Mouse (Mus musculus): ENCODE measurements around the gene Adgrg5. TPM values are rescaled to one million over a fixed set of nuclear protein-coding genes. Genes with fewer than 3 reads are reported as not detected.

The Adgrg5 gene
- polyA plus RNA-seq, 1 experiment from 2014 or later = 0.65 TPM

DNA sequence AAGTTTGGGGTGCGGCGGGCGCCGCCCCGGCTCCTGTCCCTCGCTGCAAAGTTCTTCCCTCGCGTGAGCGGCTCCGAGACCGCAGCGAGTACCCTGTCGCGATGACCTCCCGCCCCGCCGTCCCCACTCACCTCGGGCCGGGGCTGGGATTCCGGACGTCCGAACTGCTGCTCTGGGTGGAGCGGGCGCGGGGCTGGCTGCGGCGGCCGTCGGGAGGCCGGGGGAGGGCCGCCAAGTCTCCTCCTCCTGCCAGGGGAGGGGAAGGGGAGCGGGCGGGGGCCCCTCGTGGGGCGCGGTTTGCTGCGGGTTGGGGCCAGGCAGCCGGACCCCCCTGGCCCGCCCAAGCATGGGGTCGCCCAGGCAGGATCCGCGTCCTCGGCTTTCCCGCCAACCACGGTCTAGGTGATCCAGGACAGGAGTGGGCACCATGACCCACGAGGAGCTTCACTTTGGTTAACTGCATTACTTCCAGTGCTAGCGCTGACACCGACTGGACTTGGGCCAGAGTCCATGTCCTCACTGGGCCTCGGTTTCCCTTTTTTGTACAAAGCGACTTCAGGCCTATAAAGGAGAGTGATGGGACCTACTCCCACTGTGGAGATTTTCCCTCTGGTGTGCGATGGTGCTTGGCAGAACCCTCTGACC lies 5.5 kb upstream of the Adgrg5 start, which contains the start of gene Ccdc102a:
TSS of gene Ccdc102a (minus strand) at position 248 of the 645 bp plus-strand sequence.
- WGBS = 3% methylated on average over 38 of the region's 51 CpGs

DNA sequence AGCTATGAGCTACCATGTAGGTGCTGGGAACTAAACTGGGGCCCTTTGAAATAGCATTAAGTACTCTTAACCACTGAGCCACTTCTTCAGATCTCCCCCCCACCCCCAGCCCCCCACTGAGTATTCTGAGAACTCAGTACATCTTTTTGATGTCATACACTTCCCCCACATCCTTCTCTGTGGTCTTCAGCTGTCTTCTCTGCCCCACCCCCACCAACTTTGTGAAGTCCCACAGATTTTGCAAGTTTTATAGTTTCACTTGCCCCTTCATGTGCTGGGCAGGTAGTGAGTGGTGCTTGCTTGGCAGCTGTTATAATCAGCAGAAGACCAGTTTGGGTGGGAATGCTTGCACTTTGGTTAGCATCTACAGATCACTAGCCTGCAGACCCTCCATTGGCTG lies 4.2 kb upstream of the Adgrg5 start:
- H3K4me3 ChIP-seq (replicated peaks) = no peak overlapping the region
- no peaks in the 10 kb centered on the region for H3K27me3 ChIP-seq (replicated peaks)
- H3K9ac ChIP-seq = no peak overlapping the region
- H3K4me2 ChIP-seq = no peak overlapping the region
- H3K9me3 ChIP-seq = no peaks in the 10 kb centered on the region
- ATAC-seq (ENCODE audit: insufficient read depth, low FRiP score, low read depth) = no peak
- H3K36me3 ChIP-seq = no peaks in the 10 kb centered on the region
- no peak overlapping the region for H3K27ac ChIP-seq
- peaks cover 38% of the 10 kb centered on the region for H3K4me1 ChIP-seq

More for the DNA sequence above, 5.5 kb upstream of the Adgrg5 start, which contains the start of gene Ccdc102a:
- Histone ChIP-seq H3K4me1 (peaks cover 46% of the 10 kb centered on the region), H3K4me3 (replicated peaks) (peak within 1 kb of the TSS; percentile 82), H3K27ac (peak within 1 kb of the TSS; percentile 85), H3K9ac (peak within 1 kb of the TSS; percentile 66), H3K36me3 (no peaks in the 10 kb centered on the region), H3K27me3 (replicated peaks) (no peaks in the 10 kb centered on the region), H3K9me3 (no peaks in the 10 kb centered on the region), H3K4me2 (peak within 1 kb of the TSS; percentile 81)
- ATAC-seq (ENCODE audit: insufficient read depth, low FRiP score, low read depth) = peak; percentile 67

DNA sequence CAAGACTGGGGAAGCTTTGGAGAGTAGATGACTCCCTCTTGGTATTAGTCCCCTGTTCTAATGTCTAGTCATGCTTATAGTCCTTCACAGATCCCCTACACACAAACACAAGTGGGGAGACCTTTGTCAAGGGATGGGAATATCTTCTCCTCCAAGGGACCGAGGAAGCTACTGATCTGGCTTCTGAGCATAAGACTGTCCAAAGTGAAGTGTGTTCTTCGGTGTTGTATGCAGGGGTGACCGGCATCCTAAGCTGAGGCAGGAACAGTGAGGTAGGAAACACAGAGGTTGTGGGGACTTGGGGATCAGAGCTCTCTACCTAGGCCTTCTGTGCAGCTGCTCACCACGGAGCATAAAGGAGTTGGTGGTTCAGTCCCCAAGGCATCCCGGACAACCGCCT lies 1.3 kb upstream of the Adgrg5 start:
- ATAC-seq (ENCODE audit: insufficient read depth, low FRiP score, low read depth) = no peak
- 54% methylated on average over 6 of the region's 6 CpGs for WGBS
- Histone ChIP-seq H3K4me2 (no peak overlapping the region), H3K36me3 (no peaks in the 10 kb centered on the region), H3K9me3 (no peaks in the 10 kb centered on the region), H3K9ac (no peak overlapping the region), H3K4me3 (replicated peaks) (no peak overlapping the region), H3K27ac (0 out of 2 replicates have a peak overlapping the region, but pooled peaks have one; percentile 31), H3K4me1 (peaks cover 14% of the 10 kb centered on the region), H3K27me3 (replicated peaks) (no peaks in the 10 kb centered on the region)

DNA sequence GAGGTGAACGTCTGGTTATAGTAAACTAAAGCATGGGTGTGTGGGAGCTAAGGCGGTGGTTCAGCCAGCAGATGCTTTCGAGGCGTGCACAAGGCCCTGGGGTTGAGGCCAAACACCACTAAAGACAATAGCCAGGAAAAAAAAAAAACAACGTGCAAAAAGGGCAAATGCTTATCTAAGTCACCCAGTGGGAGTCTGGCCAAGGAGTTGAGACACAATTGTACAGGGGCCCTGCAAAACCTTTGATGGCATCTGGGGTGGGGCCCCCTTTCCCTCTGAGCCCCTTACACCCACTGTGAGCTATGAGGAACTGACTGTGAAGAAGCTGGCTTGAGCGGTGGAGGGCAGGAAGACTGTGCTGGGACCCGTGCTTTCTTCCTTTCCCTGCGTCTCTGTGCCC lies 892 bp upstream of the Adgrg5 start:
- Histone ChIP-seq H3K4me1 (peaks cover 14% of the 10 kb centered on the region), H3K4me3 (replicated peaks) (no peak overlapping the region), H3K27me3 (replicated peaks) (no peaks in the 10 kb centered on the region), H3K9me3 (no peaks in the 10 kb centered on the region), H3K4me2 (peak overlapping the region; percentile 8; the same call in 1 of the 2 replicates), H3K36me3 (no peaks in the 10 kb centered on the region), H3K9ac (no peak overlapping the region), H3K27ac (peak overlapping the region; percentile 31; the same call in 1 of the 2 replicates)
- no peak for ATAC-seq (ENCODE audit: insufficient read depth, low FRiP score, low read depth)
- 28% methylated on average over 8 of the region's 8 CpGs for WGBS

DNA sequence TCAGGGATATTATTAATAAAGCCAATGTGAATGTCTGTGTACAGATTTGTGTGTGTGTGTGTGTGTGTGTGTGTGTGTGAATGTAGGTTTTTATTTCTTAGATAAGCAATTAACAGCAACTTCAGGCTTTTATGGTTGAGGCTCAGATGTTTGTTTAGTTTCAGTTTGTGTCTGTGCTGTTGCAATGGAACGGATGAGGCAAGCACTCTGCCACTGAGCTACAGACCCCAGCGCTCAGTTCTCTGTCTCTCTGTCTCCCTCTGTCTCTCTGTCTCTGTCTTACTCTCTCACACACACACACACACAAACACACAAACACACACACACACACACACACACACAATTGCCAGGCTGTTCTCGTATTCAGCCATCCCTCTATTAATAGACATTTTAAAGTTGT lies 4.7 kb downstream of the Adgrg5 start:
- no peaks in the 10 kb centered on the region for H3K36me3 ChIP-seq
- H3K27me3 ChIP-seq (replicated peaks) = no peaks in the 10 kb centered on the region
- H3K9ac ChIP-seq = no peak overlapping the region
- H3K4me3 ChIP-seq (replicated peaks) = no peak overlapping the region
- H3K4me2 ChIP-seq = no peak overlapping the region
- H3K27ac ChIP-seq = no peak overlapping the region
- no peak for ATAC-seq (ENCODE audit: insufficient read depth, low FRiP score, low read depth)
- H3K9me3 ChIP-seq = no peaks in the 10 kb centered on the region
- WGBS = 77% methylated on average over 3 of the region's 3 CpGs
- H3K4me1 ChIP-seq = no peaks in the 10 kb centered on the region

DNA sequence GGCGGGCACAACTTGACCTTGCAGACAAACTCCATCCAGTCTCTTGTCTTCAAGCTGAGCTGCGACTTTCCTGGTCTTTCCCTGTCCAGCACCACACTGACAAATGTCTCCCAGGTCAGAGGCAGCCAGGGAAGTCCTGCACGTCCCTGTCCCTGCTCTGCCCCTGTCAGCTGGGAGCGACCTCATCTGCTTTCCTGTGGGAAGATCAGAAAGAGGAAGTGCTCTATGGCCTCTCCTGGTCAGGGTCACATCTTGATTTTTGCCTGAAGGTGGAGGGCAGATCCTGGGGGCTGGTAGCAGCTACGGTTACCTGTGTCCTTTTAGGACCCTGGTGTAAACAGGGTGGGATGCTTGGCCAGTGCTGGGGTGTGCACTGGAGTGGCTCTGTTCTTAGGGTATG lies 10.4 kb downstream of the Adgrg5 start:
- H3K36me3 ChIP-seq = no peaks in the 10 kb centered on the region
- ATAC-seq (ENCODE audit: insufficient read depth, low FRiP score, low read depth) = no peak
- no peak overlapping the region for H3K9ac ChIP-seq
- WGBS = 47% methylated on average over 5 of the region's 5 CpGs
- H3K9me3 ChIP-seq = no peaks in the 10 kb centered on the region
- no peak overlapping the region for H3K4me3 ChIP-seq (replicated peaks)
- no peaks in the 10 kb centered on the region for H3K27me3 ChIP-seq (replicated peaks)
- no peaks in the 10 kb centered on the region for H3K4me1 ChIP-seq
- no peak overlapping the region for H3K4me2 ChIP-seq
- H3K27ac ChIP-seq = no peak overlapping the region

DNA sequence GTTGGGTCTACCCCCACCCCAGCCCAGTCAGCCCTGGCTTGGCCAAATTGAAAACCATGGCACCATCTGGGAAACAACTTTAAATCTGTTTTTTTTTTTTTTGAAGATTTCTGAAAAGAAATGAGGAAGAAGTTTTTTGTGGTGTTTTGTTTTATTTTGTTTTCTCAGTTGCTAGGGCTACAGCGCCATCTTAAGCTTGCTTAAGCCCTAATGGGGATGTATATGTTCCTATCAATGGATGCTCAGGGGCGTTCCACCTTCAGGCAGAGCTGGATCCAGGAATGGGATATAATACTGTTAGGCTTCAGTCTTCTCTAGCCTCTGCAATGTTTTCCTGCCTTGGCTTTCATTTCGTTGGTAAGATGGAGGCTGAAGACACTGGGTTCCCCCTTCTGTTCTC lies 11.7 kb downstream of the Adgrg5 start:
- Histone ChIP-seq H3K36me3 (no peaks in the 10 kb centered on the region), H3K4me1 (no peaks in the 10 kb centered on the region), H3K4me2 (no peak overlapping the region), H3K27ac (no peak overlapping the region), H3K27me3 (replicated peaks) (no peaks in the 10 kb centered on the region), H3K4me3 (replicated peaks) (no peak overlapping the region), H3K9ac (no peak overlapping the region), H3K9me3 (no peaks in the 10 kb centered on the region)
- no peak for ATAC-seq (ENCODE audit: insufficient read depth, low FRiP score, low read depth)
- WGBS = 81% methylated on average over 3 of the region's 3 CpGs

DNA sequence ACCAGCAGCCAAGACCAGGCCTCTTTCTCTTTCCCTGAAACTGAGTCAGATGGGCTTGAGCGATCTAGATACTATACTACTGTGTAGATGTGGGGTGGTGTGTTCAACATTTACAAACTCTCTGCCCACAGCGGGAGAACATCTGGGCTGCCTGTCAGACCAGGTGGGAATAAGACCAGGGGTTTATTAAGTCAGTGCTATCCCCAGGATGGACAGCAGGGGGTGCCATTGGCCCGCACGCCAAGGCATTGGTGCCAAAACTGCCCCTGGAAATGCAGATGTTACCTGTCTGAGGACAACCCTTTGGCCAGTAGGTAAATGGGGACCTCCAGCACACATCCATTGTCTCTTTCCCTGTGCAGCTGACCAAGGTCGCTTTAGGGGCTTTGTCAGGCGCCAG lies 19.1 kb downstream of the Adgrg5 start:
- H3K4me2 ChIP-seq = no peak overlapping the region
- no peak overlapping the region for H3K9ac ChIP-seq
- no peak overlapping the region for H3K4me3 ChIP-seq (replicated peaks)
- 0 out of 2 replicates have a peak, but pooled peaks cover 2% of the 10 kb centered on the region for H3K4me1 ChIP-seq
- H3K36me3 ChIP-seq = no peaks in the 10 kb centered on the region
- no peak overlapping the region for H3K27ac ChIP-seq
- 17% methylated on average over 6 of the region's 6 CpGs for WGBS
- H3K9me3 ChIP-seq = no peaks in the 10 kb centered on the region
- H3K27me3 ChIP-seq (replicated peaks) = no peaks in the 10 kb centered on the region
- ATAC-seq (ENCODE audit: insufficient read depth, low FRiP score, low read depth) = no peak

DNA sequence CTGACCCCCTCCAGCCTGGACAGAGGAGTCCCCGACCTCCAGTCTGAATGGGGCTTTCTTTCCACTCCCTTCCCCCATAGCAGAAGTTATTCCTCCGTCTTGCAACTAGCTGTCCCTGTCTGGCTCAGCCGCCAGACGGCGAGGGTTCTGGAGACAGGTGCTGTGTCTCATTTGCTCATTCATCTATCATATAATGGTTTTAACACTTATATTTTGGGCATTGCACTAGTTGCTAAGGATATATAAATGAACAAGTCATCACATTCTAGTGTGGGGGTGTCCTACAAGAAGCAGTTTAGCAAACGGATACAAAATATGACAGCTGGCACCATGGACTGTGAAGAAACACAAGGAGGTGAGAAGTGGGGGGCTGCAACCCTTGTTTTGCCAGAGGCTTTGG lies 21.7 kb downstream of the Adgrg5 start:
- H3K4me2 ChIP-seq = no peak overlapping the region
- no peak overlapping the region for H3K9ac ChIP-seq
- H3K36me3 ChIP-seq = no peaks in the 10 kb centered on the region
- H3K9me3 ChIP-seq = no peaks in the 10 kb centered on the region
- H3K27ac ChIP-seq = no peak overlapping the region
- H3K4me3 ChIP-seq (replicated peaks) = no peak overlapping the region
- 44% methylated on average over 6 of the region's 6 CpGs for WGBS
- no peak for ATAC-seq (ENCODE audit: insufficient read depth, low FRiP score, low read depth)
- H3K27me3 ChIP-seq (replicated peaks) = no peaks in the 10 kb centered on the region
- H3K4me1 ChIP-seq = 0 out of 2 replicates have a peak, but pooled peaks cover 2% of the 10 kb centered on the region

DNA sequence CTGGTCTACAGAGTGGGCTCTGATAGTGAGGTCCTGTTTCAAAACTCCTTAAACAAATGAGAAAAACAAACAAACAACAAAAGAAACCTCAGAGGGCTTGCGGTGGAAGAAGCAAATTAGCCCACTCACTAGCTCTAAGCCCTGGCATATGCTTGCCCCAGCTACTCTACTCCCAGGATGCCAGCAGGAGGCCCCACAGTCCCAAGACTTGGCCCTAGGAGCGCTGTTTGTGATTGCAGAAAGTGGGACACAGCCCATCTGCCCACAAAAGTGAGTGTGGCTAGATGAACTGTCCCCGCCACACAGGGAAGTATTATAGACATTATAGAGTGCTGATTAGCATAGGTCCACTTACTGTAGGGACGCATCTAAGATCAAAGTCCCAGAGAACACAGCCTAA lies 24.9 kb downstream of the Adgrg5 start:
- 78% methylated on average over 4 of the region's 4 CpGs for WGBS
- H3K4me2 ChIP-seq = no peak overlapping the region
- no peaks in the 10 kb centered on the region for H3K9me3 ChIP-seq
- ATAC-seq (ENCODE audit: insufficient read depth, low FRiP score, low read depth) = no peak
- H3K4me3 ChIP-seq (replicated peaks) = no peak overlapping the region
- H3K27me3 ChIP-seq (replicated peaks) = no peaks in the 10 kb centered on the region
- H3K4me1 ChIP-seq = 0 out of 2 replicates have a peak, but pooled peaks cover 2% of the 10 kb centered on the region
- no peak overlapping the region for H3K27ac ChIP-seq
- H3K9ac ChIP-seq = no peak overlapping the region
- no peaks in the 10 kb centered on the region for H3K36me3 ChIP-seq

DNA sequence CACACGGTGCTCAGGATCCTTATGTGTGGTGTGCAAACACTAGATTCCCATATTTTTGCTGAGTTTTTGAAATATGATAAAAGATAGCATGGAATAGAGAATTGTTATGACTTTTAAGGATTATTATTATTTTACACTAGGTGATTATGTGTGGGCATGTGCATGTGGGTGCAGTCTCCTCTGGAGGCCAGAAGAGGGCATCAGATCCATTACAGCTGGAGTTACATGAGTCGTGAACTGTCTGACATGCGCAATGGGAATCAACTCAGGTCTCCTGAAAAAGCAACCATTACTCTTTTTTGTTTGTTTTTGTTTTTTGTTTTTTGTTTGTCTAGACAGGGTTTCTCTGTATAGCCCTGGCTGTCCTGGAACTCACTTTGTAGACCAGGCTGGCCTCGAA lies 25.5 kb downstream of the Adgrg5 start:
- Histone ChIP-seq H3K27ac (no peak overlapping the region), H3K4me2 (no peak overlapping the region), H3K4me3 (replicated peaks) (no peak overlapping the region), H3K36me3 (no peaks in the 10 kb centered on the region), H3K9me3 (no peaks in the 10 kb centered on the region), H3K4me1 (peaks cover 7% of the 10 kb centered on the region; the same call in 1 of the 2 replicates), H3K9ac (no peak overlapping the region), H3K27me3 (replicated peaks) (no peaks in the 10 kb centered on the region)
- WGBS = 89% methylated on average over 4 of the region's 4 CpGs
- no peak for ATAC-seq (ENCODE audit: insufficient read depth, low FRiP score, low read depth)

DNA sequence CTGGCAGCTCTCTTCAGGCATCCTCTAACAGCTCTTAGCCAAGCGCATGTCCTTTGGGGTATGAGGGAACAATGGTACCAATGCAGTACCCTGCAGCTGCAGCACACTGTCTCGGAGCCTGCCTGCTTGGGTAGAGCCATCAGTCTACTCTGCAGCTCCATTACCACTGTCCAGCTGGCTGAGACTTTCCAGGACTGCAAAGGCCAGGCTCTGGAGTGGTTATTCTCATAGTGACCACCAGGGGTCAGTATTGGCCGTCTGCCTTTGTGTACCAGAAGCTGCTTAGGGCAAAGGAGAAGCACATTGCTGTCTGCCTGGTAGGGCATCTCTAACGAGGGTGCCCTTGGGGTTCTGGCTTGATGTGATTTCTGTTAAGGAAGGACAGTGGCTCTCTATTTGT lies 26.6 kb downstream of the Adgrg5 start:
- 18% methylated on average over 4 of the region's 4 CpGs for WGBS
- H3K9ac ChIP-seq = no peak overlapping the region
- H3K4me3 ChIP-seq (replicated peaks) = no peak overlapping the region
- H3K4me2 ChIP-seq = no peak overlapping the region
- no peaks in the 10 kb centered on the region for H3K36me3 ChIP-seq
- peak; percentile 24; the same call in 1 of the 2 replicates for ATAC-seq (ENCODE audit: insufficient read depth, low FRiP score, low read depth)
- H3K9me3 ChIP-seq = no peaks in the 10 kb centered on the region
- H3K27ac ChIP-seq = no peak overlapping the region
- H3K27me3 ChIP-seq (replicated peaks) = no peaks in the 10 kb centered on the region
- peaks cover 17% of the 10 kb centered on the region for H3K4me1 ChIP-seq

DNA sequence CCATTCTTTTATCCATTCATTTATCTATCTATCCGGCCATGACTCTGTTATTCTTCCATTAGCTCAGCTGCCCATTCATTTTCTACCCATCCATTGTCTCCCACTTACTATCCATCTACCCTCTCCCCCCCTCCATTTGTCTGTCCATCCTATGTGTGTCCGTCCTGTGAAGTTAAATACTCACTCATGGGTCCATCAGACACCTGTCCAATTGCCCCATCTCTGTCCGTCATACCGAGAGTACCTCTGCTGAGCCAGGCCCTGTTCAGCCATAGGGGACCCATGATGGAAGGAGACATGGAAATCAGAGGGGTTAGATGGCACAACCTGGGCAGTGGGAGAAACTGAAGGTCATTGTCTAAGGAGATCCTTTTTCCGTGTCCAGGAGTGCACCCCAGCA lies 27.0 kb downstream of the Adgrg5 start:
- Histone ChIP-seq H3K9ac (no peak overlapping the region), H3K36me3 (no peaks in the 10 kb centered on the region), H3K4me3 (replicated peaks) (no peak overlapping the region), H3K27me3 (replicated peaks) (no peaks in the 10 kb centered on the region), H3K9me3 (no peaks in the 10 kb centered on the region), H3K4me2 (no peak overlapping the region), H3K4me1 (peaks cover 17% of the 10 kb centered on the region), H3K27ac (no peak overlapping the region)
- WGBS = 75% methylated on average over 5 of the region's 5 CpGs
- ATAC-seq (ENCODE audit: insufficient read depth, low FRiP score, low read depth) = no peak
